Mouse (Mus musculus): ENCODE measurements at regions not wholly inside any gene's neighbourhood (a gene's known extent, or its start where the extent isn't known, plus 50 kb on each side); places are given as distances from the start of the nearest gene placed in this dataset.

- no peak for TF ChIP-seq POLR2A (IDR thresholded peaks at IDR 0.05; ENCODE audit: low read depth, low read length)
- TF ChIP-seq CTCF (conservative IDR thresholded peaks at IDR 0.05; ENCODE audit: insufficient read depth, insufficient read length, low read depth, low read length) = no peak
Measured at GRCm38 (mm10) chr4:18410338-18410737, 1194.9 kb upstream of the Gm12353 start.

Data from kidney, adult 2 months (tissue).